Mouse (Mus musculus): ENCODE results near the gene Sdcbp2. TPM values are rescaled to one million over a fixed set of nuclear protein-coding genes. Genes with fewer than 3 reads are reported as not detected.

Sdcbp2 gene
- total and polyA plus RNA-seq, 3 experiments: 0.04 TPM; not detected in 2

- Histone ChIP-seq H3K4me1 (ENCODE audit: insufficient read depth, low read depth, low read length) (no peaks in the 10 kb centered on the region), H3K9me3 (replicated peaks) (no peaks in the 10 kb centered on the region), H3K27me3 (ENCODE audit: insufficient read depth, low read length) (peaks cover 19% of the 10 kb centered on the region), H3K4me3 (ENCODE audit: low read depth, low read length) (no peak overlapping the region), H3K36me3 (replicated peaks) (no peaks in the 10 kb centered on the region)
- no peak for ATAC-seq (ENCODE audit: extremely low read depth, insufficient number of reproducible peaks, low FRiP score, poor library complexity, severe bottlenecking)
- no peak for DNase-seq (ENCODE audit: low spot score)
- TF ChIP-seq CTCF (IDR thresholded peaks at IDR 0.05; ENCODE audit: low read depth, low read length) (no peak), GATA1 (IDR thresholded peaks at IDR 0.05; ENCODE audit: borderline replicate concordance, low read length) (no peak)
Observed at GRCm38 (mm10) chr2:151586807-151587206, 14.4 kb downstream of the Sdcbp2 start.

- H3K27me3 ChIP-seq (ENCODE audit: insufficient read depth, low read length): peaks cover 24% of the 10 kb centered on the region
- ATAC-seq (ENCODE audit: extremely low read depth, insufficient number of reproducible peaks, low FRiP score, poor library complexity, severe bottlenecking) (no peak), DNase-seq (ENCODE audit: low spot score) (no peak)
- TF ChIP-seq GATA1 (IDR thresholded peaks at IDR 0.05; ENCODE audit: borderline replicate concordance, low read length) (no peak), GATA2 (IDR thresholded peaks at IDR 0.05; ENCODE audit: borderline replicate concordance, low read depth, low read length) (no peak), POLR2AphosphoS5 (IDR thresholded peaks at IDR 0.05; ENCODE audit: insufficient replicate concordance, low read depth, low read length) (no peak), CTCF (IDR thresholded peaks at IDR 0.05; ENCODE audit: low read depth, low read length) (no peak), TAL1 (conservative IDR thresholded peaks at IDR 0.05; ENCODE audit: low read depth, low read length) (no peak)
- H3K4me1 ChIP-seq (ENCODE audit: insufficient read depth, low read depth, low read length): no peaks in the 10 kb centered on the region
- H3K4me3 ChIP-seq (ENCODE audit: low read depth, low read length): no peak overlapping the region
- no peaks in the 10 kb centered on the region for H3K9me3 ChIP-seq (replicated peaks)
- no peaks in the 10 kb centered on the region for H3K36me3 ChIP-seq (replicated peaks)
Observed at GRCm38 (mm10) chr2:151587306-151587705, 14.9 kb downstream of the Sdcbp2 start.

GRCm38 (mm10) chr2:151598068-151598467 is 25.6 kb downstream of the Sdcbp2 start:
- TF ChIP-seq POLR2AphosphoS5 (IDR thresholded peaks at IDR 0.05; ENCODE audit: insufficient replicate concordance, low read depth, low read length) (no peak), CTCF (IDR thresholded peaks at IDR 0.05; ENCODE audit: low read depth, low read length) (no peak)
- H3K4me1 ChIP-seq (ENCODE audit: insufficient read depth, low read depth, low read length): no peaks in the 10 kb centered on the region
- no peaks in the 10 kb centered on the region for H3K36me3 ChIP-seq (replicated peaks)
- ATAC-seq (ENCODE audit: extremely low read depth, insufficient number of reproducible peaks, low FRiP score, poor library complexity, severe bottlenecking): no peak
- peaks cover 21% of the 10 kb centered on the region; the same call in 1 of the 2 replicates for H3K27me3 ChIP-seq (ENCODE audit: insufficient read depth, low read length)
- no peak overlapping the region for H3K4me3 ChIP-seq (ENCODE audit: low read depth, low read length)
- no peak for DNase-seq (ENCODE audit: low spot score)
- no peaks in the 10 kb centered on the region for H3K9me3 ChIP-seq (replicated peaks)

GRCm38 (mm10) chr2:151602106-151602505 is 29.7 kb downstream of the Sdcbp2 start:
- Histone ChIP-seq H3K27me3 (ENCODE audit: insufficient read depth, low read length) (peaks cover 13% of the 10 kb centered on the region), H3K4me1 (ENCODE audit: insufficient read depth, low read depth, low read length) (no peaks in the 10 kb centered on the region), H3K4me3 (ENCODE audit: low read depth, low read length) (no peak overlapping the region), H3K36me3 (replicated peaks) (no peaks in the 10 kb centered on the region), H3K9me3 (replicated peaks) (no peaks in the 10 kb centered on the region)
- DNase-seq (ENCODE audit: low spot score) (no peak), ATAC-seq (ENCODE audit: extremely low read depth, insufficient number of reproducible peaks, low FRiP score, poor library complexity, severe bottlenecking) (no peak)
- TF ChIP-seq TAL1 (conservative IDR thresholded peaks at IDR 0.05; ENCODE audit: low read depth, low read length) (no peak), CTCF (IDR thresholded peaks at IDR 0.05; ENCODE audit: low read depth, low read length) (no peak), POLR2AphosphoS5 (IDR thresholded peaks at IDR 0.05; ENCODE audit: insufficient replicate concordance, low read depth, low read length) (no peak), GATA2 (IDR thresholded peaks at IDR 0.05; ENCODE audit: borderline replicate concordance, low read depth, low read length) (no peak), GATA1 (IDR thresholded peaks at IDR 0.05; ENCODE audit: borderline replicate concordance, low read length) (no peak)

GRCm38 (mm10) chr2:151603630-151604029 is 31.2 kb downstream of the Sdcbp2 start:
- Histone ChIP-seq H3K4me3 (ENCODE audit: low read depth, low read length) (no peak overlapping the region), H3K4me1 (ENCODE audit: insufficient read depth, low read depth, low read length) (no peaks in the 10 kb centered on the region), H3K27me3 (ENCODE audit: insufficient read depth, low read length) (peaks cover 13% of the 10 kb centered on the region), H3K9me3 (replicated peaks) (no peaks in the 10 kb centered on the region), H3K36me3 (replicated peaks) (no peaks in the 10 kb centered on the region)
- no peak for ATAC-seq (ENCODE audit: extremely low read depth, insufficient number of reproducible peaks, low FRiP score, poor library complexity, severe bottlenecking)
- no peak for DNase-seq (ENCODE audit: low spot score)
- TF ChIP-seq GATA1 (IDR thresholded peaks at IDR 0.05; ENCODE audit: borderline replicate concordance, low read length) (no peak), POLR2AphosphoS5 (IDR thresholded peaks at IDR 0.05; ENCODE audit: insufficient replicate concordance, low read depth, low read length) (no peak), CTCF (IDR thresholded peaks at IDR 0.05; ENCODE audit: low read depth, low read length) (no peak), TAL1 (conservative IDR thresholded peaks at IDR 0.05; ENCODE audit: low read depth, low read length) (no peak)

GRCm38 (mm10) chr2:151605437-151605987 is 33.1 kb downstream of the Sdcbp2 start:
- TF ChIP-seq GATA2 (IDR thresholded peaks at IDR 0.05; ENCODE audit: borderline replicate concordance, low read depth, low read length) (no peak), TAL1 (conservative IDR thresholded peaks at IDR 0.05; ENCODE audit: low read depth, low read length) (no peak), POLR2AphosphoS5 (IDR thresholded peaks at IDR 0.05; ENCODE audit: insufficient replicate concordance, low read depth, low read length) (no peak), GATA1 (IDR thresholded peaks at IDR 0.05; ENCODE audit: borderline replicate concordance, low read length) (no peak), CTCF (IDR thresholded peaks at IDR 0.05; ENCODE audit: low read depth, low read length) (no peak)
- H3K4me3 ChIP-seq (ENCODE audit: low read depth, low read length): no peak overlapping the region
- H3K27me3 ChIP-seq (ENCODE audit: insufficient read depth, low read length): peaks cover 16% of the 10 kb centered on the region
- H3K36me3 ChIP-seq (replicated peaks): no peaks in the 10 kb centered on the region
- no peak for DNase-seq (ENCODE audit: low spot score)
- no peak for ATAC-seq (ENCODE audit: extremely low read depth, insufficient number of reproducible peaks, low FRiP score, poor library complexity, severe bottlenecking)
- no peaks in the 10 kb centered on the region for H3K9me3 ChIP-seq (replicated peaks)
- no peaks in the 10 kb centered on the region for H3K4me1 ChIP-seq (ENCODE audit: insufficient read depth, low read depth, low read length)

- H3K9me3 ChIP-seq (replicated peaks): no peaks in the 10 kb centered on the region
- H3K4me3 ChIP-seq (ENCODE audit: low read depth, low read length): no peak overlapping the region
- H3K36me3 ChIP-seq (replicated peaks): no peaks in the 10 kb centered on the region
- ATAC-seq (ENCODE audit: extremely low read depth, insufficient number of reproducible peaks, low FRiP score, poor library complexity, severe bottlenecking) (no peak), DNase-seq (ENCODE audit: low spot score) (no peak)
- H3K27me3 ChIP-seq (ENCODE audit: insufficient read depth, low read length): peaks cover 3% of the 10 kb centered on the region
- no peaks in the 10 kb centered on the region for H3K4me1 ChIP-seq (ENCODE audit: insufficient read depth, low read depth, low read length)
- TF ChIP-seq POLR2AphosphoS5 (IDR thresholded peaks at IDR 0.05; ENCODE audit: insufficient replicate concordance, low read depth, low read length): no peak
- no peak for TF ChIP-seq TAL1 (conservative IDR thresholded peaks at IDR 0.05; ENCODE audit: low read depth, low read length)
- TF ChIP-seq GATA2 (IDR thresholded peaks at IDR 0.05; ENCODE audit: borderline replicate concordance, low read depth, low read length): no peak
- no peak for TF ChIP-seq GATA1 (IDR thresholded peaks at IDR 0.05; ENCODE audit: borderline replicate concordance, low read length)
- no peak for TF ChIP-seq CTCF (IDR thresholded peaks at IDR 0.05; ENCODE audit: low read depth, low read length)
Observed at GRCm38 (mm10) chr2:151608435-151608834, 36.0 kb downstream of the Sdcbp2 start.
